Mouse (Mus musculus): ENCODE data around the gene Adh7.

GRCm38 (mm10) chr3:138185290-138185689 lies 32.3 kb upstream of the Adh7 start:
- TF ChIP-seq E2F4 (IDR thresholded peaks at IDR 0.05; ENCODE audit: insufficient replicate concordance, low read depth, low read length) (no peak), MEF2A (IDR thresholded peaks at IDR 0.05; ENCODE audit: borderline replicate concordance, low read depth, low read length) (no peak), CTCF (conservative IDR thresholded peaks at IDR 0.05 in 1 of 2, IDR thresholded peaks at IDR 0.05 in 1 of 2; ENCODE audit: low read depth in 2 of 2, low read length in 2 of 2) (no peak), POLR2A (IDR thresholded peaks at IDR 0.05; ENCODE audit: low read depth, low read length) (no peak), ZNF384 (IDR thresholded peaks at IDR 0.05; ENCODE audit: low read depth, low read length) (no peak), RAD21 (IDR thresholded peaks at IDR 0.05; ENCODE audit: low read depth, low read length) (no peak), HCFC1 (IDR thresholded peaks at IDR 0.05; ENCODE audit: low read depth, low read length) (no peak), POLR2AphosphoS2 (IDR thresholded peaks at IDR 0.05; ENCODE audit: low read depth, low read length) (no peak), SMC3 (IDR thresholded peaks at IDR 0.05; ENCODE audit: low read depth, low read length) (no peak), EP300 (IDR thresholded peaks at IDR 0.05; ENCODE audit: low read length) (no peak)
